Mouse (Mus musculus) cerebellum, postnatal 10 days (tissue): ENCODE results near the gene Tnni2.

ENCODE experiments used
- DNase-seq, 2 experiments: peaks; one replicate each; pipeline ENCODE4 v3.0.0; 2021; ENCODE audit warnings: mixed read lengths in 2 of 2

Gene Tnni2

GRCm38 (mm10) chr7:142431106-142431505, 10.5 kb upstream of the Tnni2 start:
- peak in 1 of 2 experiments; percentile 38 for DNase-seq

- DNase-seq = peak; percentile 57 to 69
These were observed 8.0 kb upstream of the Tnni2 start for GRCm38 (mm10) chr7:142433623-142434022.

GRCm38 (mm10) chr7:142434137-142434865, 7.3 kb upstream of the Tnni2 start, which contains the start of gene Syt8:
TSS of gene Syt8 (plus strand) at chr7:142434850.
- DNase-seq = no peak

- peak; percentile 84 to 90 for DNase-seq
These were observed 6.1 kb upstream of the Tnni2 start for GRCm38 (mm10) chr7:142435524-142435923.

- DNase-seq = peak; percentile 52 to 56
These were observed 4.3 kb upstream of the Tnni2 start for GRCm38 (mm10) chr7:142437324-142437723.

GRCm38 (mm10) chr7:142439966-142440365, 1.6 kb upstream of the Tnni2 start:
- peak; percentile 77 to 82 for DNase-seq

- peak; percentile 58 to 62 for DNase-seq
These were observed 922 bp upstream of the Tnni2 start for GRCm38 (mm10) chr7:142440657-142441114.

- no peak for DNase-seq
These were observed 686 bp downstream of the Tnni2 start for GRCm38 (mm10) chr7:142442081-142442907.

- DNase-seq = no peak
These were observed 1.4 kb downstream of the Tnni2 start for GRCm38 (mm10) chr7:142442908-142443420.

- DNase-seq = no peak
These were observed 1.9 kb downstream of the Tnni2 start for GRCm38 (mm10) chr7:142443474-142443873.

- DNase-seq = no peak
These were observed 2.6 kb downstream of the Tnni2 start for GRCm38 (mm10) chr7:142444171-142444570.

- peak in 1 of 2 experiments; percentile 0 for DNase-seq
These were observed 3.7 kb downstream of the Tnni2 start for GRCm38 (mm10) chr7:142445324-142445723.

- DNase-seq = no peak
These were observed 4.7 kb downstream of the Tnni2 start for GRCm38 (mm10) chr7:142446264-142446663.

GRCm38 (mm10) chr7:142449038-142449617, 7.5 kb downstream of the Tnni2 start:
- no peak for DNase-seq

- no peak for DNase-seq
These were observed 13.1 kb downstream of the Tnni2 start for GRCm38 (mm10) chr7:142454706-142455105.

- no peak for DNase-seq
These were observed 13.6 kb downstream of the Tnni2 start for GRCm38 (mm10) chr7:142455251-142455650.

- peak; percentile 62 to 73 for DNase-seq
These were observed 15.2 kb downstream of the Tnni2 start for GRCm38 (mm10) chr7:142456806-142457205.

- DNase-seq = peak; percentile 88
These were observed 15.7 kb downstream of the Tnni2 start for GRCm38 (mm10) chr7:142457227-142457811.

- DNase-seq = peak in 1 of 2 experiments; percentile 43
These were observed 16.4 kb downstream of the Tnni2 start for GRCm38 (mm10) chr7:142458026-142458425.

GRCm38 (mm10) chr7:142458676-142459298, 17.2 kb downstream of the Tnni2 start:
- no peak for DNase-seq

GRCm38 (mm10) chr7:142459299-142459691, 17.7 kb downstream of the Tnni2 start:
- no peak for DNase-seq

GRCm38 (mm10) chr7:142460636-142461077, 19.0 kb downstream of the Tnni2 start, which contains the start of gene Lsp1:
TSS of gene Lsp1 (plus strand) at chr7:142460809.
- DNase-seq = no peak
